Mouse (Mus musculus) right cerebral cortex, postnatal 4 days (tissue): ENCODE data around the gene Ifitm10.
"Not testable (repeated sequence)": the region's sequence is repeated elsewhere in the genome, so short reads cannot be mapped to it uniquely, and the experiment has no call there.

Experiments used
- DNase-seq: peaks from one replicate; pipeline ENCODE4 v3.0.0-alpha.2; 2022

Ifitm10 gene

GRCm38 (mm10) chr7:142373641-142374412, at the start of gene Ifitm10:
Ifitm10 (minus strand) TSS chr7:142373753.
- no peak for DNase-seq

- DNase-seq: no peak
Measured at GRCm38 (mm10) chr7:142421826-142422225, 48.3 kb upstream of the Ifitm10 start.

- no peak for DNase-seq
Measured at GRCm38 (mm10) chr7:142419887-142420286, 46.3 kb upstream of the Ifitm10 start.

- DNase-seq: no peak
Measured at GRCm38 (mm10) chr7:142418679-142419078, 45.1 kb upstream of the Ifitm10 start.

- DNase-seq: no peak
Measured at GRCm38 (mm10) chr7:142418027-142418426, 44.5 kb upstream of the Ifitm10 start.

- DNase-seq: no peak
Measured at GRCm38 (mm10) chr7:142416225-142416624, 42.7 kb upstream of the Ifitm10 start.

GRCm38 (mm10) chr7:142415314-142415713, 41.8 kb upstream of the Ifitm10 start:
- no peak for DNase-seq

GRCm38 (mm10) chr7:142413285-142413684, 39.7 kb upstream of the Ifitm10 start:
- DNase-seq: no peak

- no peak for DNase-seq
Measured at GRCm38 (mm10) chr7:142409603-142410002, 36.0 kb upstream of the Ifitm10 start.

GRCm38 (mm10) chr7:142408686-142409085, 35.1 kb upstream of the Ifitm10 start:
- DNase-seq: no peak

GRCm38 (mm10) chr7:142407935-142408334, 34.4 kb upstream of the Ifitm10 start:
- DNase-seq: no peak

- DNase-seq: not testable (repeated sequence)
Measured at GRCm38 (mm10) chr7:142405134-142405533, 31.6 kb upstream of the Ifitm10 start.

GRCm38 (mm10) chr7:142403591-142403990, 30.0 kb upstream of the Ifitm10 start:
- no peak for DNase-seq

- peak; percentile 25 for DNase-seq
Measured at GRCm38 (mm10) chr7:142400750-142401142, 27.2 kb upstream of the Ifitm10 start.

- DNase-seq: no peak
Measured at GRCm38 (mm10) chr7:142400112-142400749, 26.7 kb upstream of the Ifitm10 start.

- DNase-seq: no peak
Measured at GRCm38 (mm10) chr7:142399250-142399649, 25.7 kb upstream of the Ifitm10 start.

GRCm38 (mm10) chr7:142398052-142398451, 24.5 kb upstream of the Ifitm10 start:
- no peak for DNase-seq

GRCm38 (mm10) chr7:142396611-142397010, 23.1 kb upstream of the Ifitm10 start:
- DNase-seq: no peak

GRCm38 (mm10) chr7:142395472-142395871, 21.9 kb upstream of the Ifitm10 start:
- no peak for DNase-seq

GRCm38 (mm10) chr7:142394261-142395190, 21.0 kb upstream of the Ifitm10 start:
- DNase-seq: no peak

GRCm38 (mm10) chr7:142393191-142393590, 19.6 kb upstream of the Ifitm10 start:
- no peak for DNase-seq

GRCm38 (mm10) chr7:142391609-142392008, 18.1 kb upstream of the Ifitm10 start:
- no peak for DNase-seq

- DNase-seq: no peak
Measured at GRCm38 (mm10) chr7:142391108-142391507, 17.6 kb upstream of the Ifitm10 start.
